Mouse (Mus musculus): ENCODE results near the gene Hip1. TPM values are rescaled to one million over a fixed set of nuclear protein-coding genes. Genes with fewer than 3 reads are reported as not detected.
"Not testable (repeated sequence)": the region's sequence is repeated elsewhere in the genome, so short reads cannot be mapped to it uniquely, and the experiment has no call there.

Hip1 gene
- polyA plus RNA-seq, 1 experiment from 2014 or later = 76.5 TPM

DNA sequence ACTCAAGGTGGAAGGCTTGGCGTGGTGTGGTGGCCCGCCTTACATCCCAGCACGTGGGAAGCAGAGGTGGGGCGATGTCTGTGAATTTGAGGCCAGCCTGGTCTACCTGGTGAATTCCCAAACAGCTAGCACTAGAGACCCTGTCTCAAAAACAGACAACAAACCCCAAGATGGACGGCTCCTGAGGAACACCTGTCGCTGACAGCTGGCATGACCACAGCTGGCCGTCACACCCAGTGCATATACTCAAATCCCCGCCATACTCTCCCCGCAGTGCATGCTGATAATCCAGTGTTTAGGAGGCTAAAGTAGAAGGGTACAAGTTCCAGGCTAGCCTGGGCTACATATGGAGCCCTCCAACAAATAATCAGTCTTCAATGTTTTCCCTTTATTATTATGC lies 88.4 kb downstream of the Hip1 start:
- Histone ChIP-seq H3K9me3 (ENCODE audit: control insufficient read depth, low read length) (no peaks in the 10 kb centered on the region), H3K4me3 (ENCODE audit: low read depth, low read length) (no peak overlapping the region), H3K4me1 (replicated peaks; ENCODE audit: control insufficient read depth, insufficient read depth, low read length) (no peaks in the 10 kb centered on the region), H3K27ac (ENCODE audit: low read depth, low read length) (no peak overlapping the region), H3K4me2 (ENCODE audit: low read depth, low read length, severe bottlenecking) (no peak overlapping the region), H3K27me3 (ENCODE audit: control insufficient read depth, insufficient read depth, low read length) (no peaks in the 10 kb centered on the region), H3K9ac (ENCODE audit: low read length) (no peak overlapping the region), H3K36me3 (ENCODE audit: control insufficient read depth, insufficient read depth, low read length) (peaks cover 13% of the 10 kb centered on the region)
- DNase-seq (ENCODE audit: low spot score) (no peak), ATAC-seq (replicated peaks; ENCODE audit: low FRiP score) (no peak)
- WGBS = 96% methylated on average over 9 of the region's 9 CpGs

GRCm38 (mm10) chr5:135454256-135454655 lies 90.7 kb downstream of the Hip1 start:
- 98% methylated on average over 2 of the region's 2 CpGs for WGBS

GRCm38 (mm10) chr5:135451559-135451958 lies 93.4 kb downstream of the Hip1 start:
- not testable (repeated sequence) for DNase-seq (ENCODE audit: low spot score); H3K4me3 ChIP-seq (ENCODE audit: low read depth, low read length); H3K9me3 ChIP-seq (ENCODE audit: control insufficient read depth, low read length); H3K4me2 ChIP-seq (ENCODE audit: low read depth, low read length, severe bottlenecking); ATAC-seq (replicated peaks; ENCODE audit: low FRiP score); H3K27me3 ChIP-seq (ENCODE audit: control insufficient read depth, insufficient read depth, low read length); H3K9ac ChIP-seq (ENCODE audit: low read length); H3K27ac ChIP-seq (ENCODE audit: low read depth, low read length); H3K4me1 ChIP-seq (replicated peaks; ENCODE audit: control insufficient read depth, insufficient read depth, low read length)
- 87% methylated on average over 5 of the region's 5 CpGs for WGBS
- peaks cover 18% of the 10 kb centered on the region for H3K36me3 ChIP-seq (ENCODE audit: control insufficient read depth, insufficient read depth, low read length)

More at GRCm38 (mm10) chr5:135454256-135454655, 90.7 kb downstream of the Hip1 start:
- Histone ChIP-seq H3K27me3 (ENCODE audit: control insufficient read depth, insufficient read depth, low read length) (no peaks in the 10 kb centered on the region), H3K9ac (ENCODE audit: low read length) (no peak overlapping the region), H3K9me3 (ENCODE audit: control insufficient read depth, low read length) (no peaks in the 10 kb centered on the region), H3K4me1 (replicated peaks; ENCODE audit: control insufficient read depth, insufficient read depth, low read length) (no peaks in the 10 kb centered on the region), H3K4me2 (ENCODE audit: low read depth, low read length, severe bottlenecking) (no peak overlapping the region), H3K4me3 (ENCODE audit: low read depth, low read length) (no peak overlapping the region), H3K36me3 (ENCODE audit: control insufficient read depth, insufficient read depth, low read length) (peaks cover 20% of the 10 kb centered on the region), H3K27ac (ENCODE audit: low read depth, low read length) (no peak overlapping the region)
- ATAC-seq (replicated peaks; ENCODE audit: low FRiP score) = no peak
- DNase-seq (ENCODE audit: low spot score) = no peak

DNA sequence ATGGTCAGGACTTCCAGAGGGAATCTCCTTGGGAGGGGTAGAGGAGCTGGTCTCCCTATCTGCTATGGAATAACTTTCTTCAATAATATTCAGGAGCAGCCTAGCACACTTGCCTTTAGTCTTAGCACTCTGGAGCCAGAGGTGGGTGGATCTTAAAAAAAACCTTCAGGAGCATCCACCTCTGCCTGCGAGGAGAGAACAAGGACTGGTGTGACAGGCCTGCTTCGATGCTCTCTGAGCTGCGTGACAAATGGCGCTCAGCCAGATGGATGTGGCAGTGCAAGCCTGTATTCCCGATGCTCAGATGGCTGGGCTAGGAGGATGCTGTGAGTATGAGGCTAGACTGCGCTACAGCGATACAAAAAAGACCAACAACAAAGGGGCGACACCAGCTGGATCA lies 93.8 kb downstream of the Hip1 start:
- H3K4me1 ChIP-seq (replicated peaks; ENCODE audit: control insufficient read depth, insufficient read depth, low read length) = no peaks in the 10 kb centered on the region
- no peak overlapping the region for H3K9ac ChIP-seq (ENCODE audit: low read length)
- H3K4me3 ChIP-seq (ENCODE audit: low read depth, low read length) = no peak overlapping the region
- H3K27ac ChIP-seq (ENCODE audit: low read depth, low read length) = no peak overlapping the region
- 91% methylated on average over 8 of the region's 8 CpGs for WGBS
- no peaks in the 10 kb centered on the region for H3K27me3 ChIP-seq (ENCODE audit: control insufficient read depth, insufficient read depth, low read length)
- ATAC-seq (replicated peaks; ENCODE audit: low FRiP score) (no peak), DNase-seq (ENCODE audit: low spot score) (no peak)
- H3K4me2 ChIP-seq (ENCODE audit: low read depth, low read length, severe bottlenecking) = no peak overlapping the region
- peaks cover 17% of the 10 kb centered on the region for H3K36me3 ChIP-seq (ENCODE audit: control insufficient read depth, insufficient read depth, low read length)
- no peaks in the 10 kb centered on the region for H3K9me3 ChIP-seq (ENCODE audit: control insufficient read depth, low read length)

- 98% methylated on average over 8 of the region's 8 CpGs for WGBS
- H3K9ac ChIP-seq (ENCODE audit: low read length) = no peak overlapping the region
- H3K27ac ChIP-seq (ENCODE audit: low read depth, low read length) = no peak overlapping the region
- peaks cover 16% of the 10 kb centered on the region for H3K36me3 ChIP-seq (ENCODE audit: control insufficient read depth, insufficient read depth, low read length)
- H3K27me3 ChIP-seq (ENCODE audit: control insufficient read depth, insufficient read depth, low read length) = no peaks in the 10 kb centered on the region
- H3K4me1 ChIP-seq (replicated peaks; ENCODE audit: control insufficient read depth, insufficient read depth, low read length) = no peaks in the 10 kb centered on the region
- H3K4me2 ChIP-seq (ENCODE audit: low read depth, low read length, severe bottlenecking) = no peak overlapping the region
- DNase-seq (ENCODE audit: low spot score) (no peak), ATAC-seq (replicated peaks; ENCODE audit: low FRiP score) (no peak)
- no peaks in the 10 kb centered on the region for H3K9me3 ChIP-seq (ENCODE audit: control insufficient read depth, low read length)
- no peak overlapping the region for H3K4me3 ChIP-seq (ENCODE audit: low read depth, low read length)
Observed at GRCm38 (mm10) chr5:135445755-135446154, 99.2 kb downstream of the Hip1 start.

- peaks cover 10% of the 10 kb centered on the region for H3K36me3 ChIP-seq (ENCODE audit: control insufficient read depth, insufficient read depth, low read length)
- 88% methylated on average over 7 of the region's 7 CpGs for WGBS
- no peak overlapping the region for H3K4me3 ChIP-seq (ENCODE audit: low read depth, low read length)
- H3K27me3 ChIP-seq (ENCODE audit: control insufficient read depth, insufficient read depth, low read length) = no peaks in the 10 kb centered on the region
- H3K4me2 ChIP-seq (ENCODE audit: low read depth, low read length, severe bottlenecking) = no peak overlapping the region
- no peak overlapping the region for H3K27ac ChIP-seq (ENCODE audit: low read depth, low read length)
- H3K9ac ChIP-seq (ENCODE audit: low read length) = no peak overlapping the region
- H3K4me1 ChIP-seq (replicated peaks; ENCODE audit: control insufficient read depth, insufficient read depth, low read length) = no peaks in the 10 kb centered on the region
- H3K9me3 ChIP-seq (ENCODE audit: control insufficient read depth, low read length) = no peaks in the 10 kb centered on the region
- DNase-seq (ENCODE audit: low spot score) (no peak), ATAC-seq (replicated peaks; ENCODE audit: low FRiP score) (no peak)
Observed at GRCm38 (mm10) chr5:135442430-135442829, 102.5 kb downstream of the Hip1 start.

- no peak for ATAC-seq (replicated peaks; ENCODE audit: low FRiP score)
- H3K36me3 ChIP-seq (ENCODE audit: control insufficient read depth, insufficient read depth, low read length) = peaks cover 20% of the 10 kb centered on the region
- no peak for DNase-seq (ENCODE audit: low spot score)
- no peak overlapping the region for H3K9ac ChIP-seq (ENCODE audit: low read length)
- no peak overlapping the region for H3K4me2 ChIP-seq (ENCODE audit: low read depth, low read length, severe bottlenecking)
- H3K27me3 ChIP-seq (ENCODE audit: control insufficient read depth, insufficient read depth, low read length) = no peaks in the 10 kb centered on the region
- H3K9me3 ChIP-seq (ENCODE audit: control insufficient read depth, low read length) = peaks cover 3% of the 10 kb centered on the region; the same call in 1 of the 2 replicates
- 98% methylated on average over 10 of the region's 10 CpGs for WGBS
- no peak overlapping the region for H3K27ac ChIP-seq (ENCODE audit: low read depth, low read length)
- no peak overlapping the region for H3K4me3 ChIP-seq (ENCODE audit: low read depth, low read length)
- no peaks in the 10 kb centered on the region for H3K4me1 ChIP-seq (replicated peaks; ENCODE audit: control insufficient read depth, insufficient read depth, low read length)
Observed at GRCm38 (mm10) chr5:135435039-135435438, 109.9 kb downstream of the Hip1 start.

GRCm38 (mm10) chr5:135433861-135434260 lies 111.1 kb downstream of the Hip1 start:
- DNase-seq (ENCODE audit: low spot score) (no peak), ATAC-seq (replicated peaks; ENCODE audit: low FRiP score) (no peak)
- Histone ChIP-seq H3K4me1 (replicated peaks; ENCODE audit: control insufficient read depth, insufficient read depth, low read length) (no peaks in the 10 kb centered on the region), H3K4me3 (ENCODE audit: low read depth, low read length) (no peak overlapping the region), H3K9me3 (ENCODE audit: control insufficient read depth, low read length) (peaks cover 3% of the 10 kb centered on the region; the same call in 1 of the 2 replicates), H3K27ac (ENCODE audit: low read depth, low read length) (no peak overlapping the region), H3K9ac (ENCODE audit: low read length) (no peak overlapping the region), H3K36me3 (ENCODE audit: control insufficient read depth, insufficient read depth, low read length) (peaks cover 20% of the 10 kb centered on the region), H3K4me2 (ENCODE audit: low read depth, low read length, severe bottlenecking) (no peak overlapping the region), H3K27me3 (ENCODE audit: control insufficient read depth, insufficient read depth, low read length) (no peaks in the 10 kb centered on the region)
- 91% methylated on average over 4 of the region's 4 CpGs for WGBS

GRCm38 (mm10) chr5:135431111-135431510 lies 113.8 kb downstream of the Hip1 start:
- no peaks in the 10 kb centered on the region for H3K27me3 ChIP-seq (ENCODE audit: control insufficient read depth, insufficient read depth, low read length)
- H3K4me2 ChIP-seq (ENCODE audit: low read depth, low read length, severe bottlenecking) = no peak overlapping the region
- no peak for DNase-seq (ENCODE audit: low spot score)
- WGBS = 94% methylated on average over 6 of the region's 6 CpGs
- H3K4me3 ChIP-seq (ENCODE audit: low read depth, low read length) = no peak overlapping the region
- no peaks in the 10 kb centered on the region for H3K4me1 ChIP-seq (replicated peaks; ENCODE audit: control insufficient read depth, insufficient read depth, low read length)
- H3K9ac ChIP-seq (ENCODE audit: low read length) = no peak overlapping the region
- no peak overlapping the region for H3K27ac ChIP-seq (ENCODE audit: low read depth, low read length)
- H3K36me3 ChIP-seq (ENCODE audit: control insufficient read depth, insufficient read depth, low read length) = peaks cover 23% of the 10 kb centered on the region
- no peak for ATAC-seq (replicated peaks; ENCODE audit: low FRiP score)
- H3K9me3 ChIP-seq (ENCODE audit: control insufficient read depth, low read length) = peaks cover 3% of the 10 kb centered on the region; the same call in 1 of the 2 replicates

Data from forebrain, embryonic 11.5 days (tissue).